Mouse (Mus musculus): ENCODE results near the gene Bicra. TPM values are rescaled to one million over a fixed set of nuclear protein-coding genes. Genes with fewer than 3 reads are reported as not detected.

The Bicra gene
- polyA plus RNA-seq, 1 experiment from 2014 or later: 9.3 TPM

DNA sequence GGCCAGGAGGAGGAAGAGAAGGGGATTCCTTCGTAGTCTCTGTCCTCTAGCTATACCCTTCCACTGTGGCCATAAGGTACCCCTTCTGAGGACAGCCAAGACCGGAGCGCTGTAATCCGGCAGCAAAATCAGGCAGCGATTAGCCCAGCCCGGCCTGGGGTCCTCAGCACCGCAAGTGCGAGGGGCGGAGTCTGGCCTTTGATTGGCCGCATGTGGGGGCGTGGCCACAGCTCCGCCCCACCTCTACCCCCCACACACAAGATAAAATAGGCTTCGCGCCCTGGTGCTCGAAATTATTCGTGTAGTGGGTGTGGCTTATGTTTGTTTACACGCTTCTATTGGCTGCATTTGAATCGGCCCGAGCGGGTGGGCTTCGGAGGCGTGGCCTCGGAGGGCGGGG lies 5.0 kb upstream of the Bicra start:
- 0 out of 2 replicates have a peak overlapping the region, but pooled peaks have one; percentile 24 for H3K27ac ChIP-seq (replicated peaks; ENCODE audit: low read depth, low read length)
- H3K4me3 ChIP-seq (ENCODE audit: low read depth, low read length): peak overlapping the region; percentile 41
- peak; percentile 85 for ATAC-seq (ENCODE audit: insufficient number of reproducible peaks, low FRiP score, low TSS enrichment, low read depth)
- peak; percentile 95 for DNase-seq (ENCODE audit: low spot score)
- H3K27me3 ChIP-seq (ENCODE audit: control insufficient read depth, insufficient read depth, low read length): no peaks in the 10 kb centered on the region
- no peaks in the 10 kb centered on the region for H3K9me3 ChIP-seq (ENCODE audit: control insufficient read depth, low read length)
- H3K9ac ChIP-seq (ENCODE audit: low read length): peak overlapping the region; percentile 51; the same call in 1 of the 2 replicates
- under 1% methylated on average over 24 of the region's 24 CpGs for WGBS
- H3K4me2 ChIP-seq (ENCODE audit: low read depth, severe bottlenecking): peak overlapping the region; percentile 59
- H3K36me3 ChIP-seq (ENCODE audit: control insufficient read depth, insufficient read depth, low read length): no peaks in the 10 kb centered on the region
- H3K4me1 ChIP-seq (ENCODE audit: control insufficient read depth, insufficient read depth, low read length): peaks cover 5% of the 10 kb centered on the region

DNA sequence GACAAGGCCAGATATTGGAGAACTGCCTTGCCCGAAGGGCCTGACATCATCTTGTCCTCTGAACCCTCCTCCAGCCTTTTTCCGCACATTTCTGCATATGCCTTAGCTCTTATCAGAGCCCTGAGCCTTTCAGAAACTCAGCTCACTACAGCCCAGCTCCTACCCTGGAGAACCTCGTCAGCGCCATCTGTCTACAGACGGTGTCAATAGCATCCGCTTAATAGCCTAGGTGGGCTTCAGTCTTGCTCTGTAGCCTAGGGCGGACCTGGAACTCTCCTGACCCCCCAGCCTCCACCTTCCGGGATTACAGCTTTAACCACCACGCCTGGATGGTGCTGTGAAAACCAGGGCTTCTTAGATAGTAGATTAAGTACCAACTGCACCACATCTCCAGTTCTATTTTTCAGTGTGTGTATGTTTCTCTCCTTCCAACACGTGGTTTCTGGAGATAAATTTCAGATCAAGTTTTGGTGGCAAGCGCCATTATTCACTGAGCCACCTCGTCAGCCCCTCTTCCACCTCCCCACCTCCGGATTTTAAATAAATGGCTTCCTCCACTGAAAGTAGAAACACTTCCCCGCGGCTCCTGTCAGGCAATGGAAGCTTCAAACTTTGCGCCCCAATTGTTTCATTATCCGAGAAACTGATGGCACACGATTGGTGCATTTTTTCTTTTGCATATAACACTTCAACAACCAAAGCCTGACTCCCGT lies 4.3 kb upstream of the Bicra start:
- Histone ChIP-seq H3K4me3 (ENCODE audit: low read depth, low read length) (peak overlapping the region; percentile 41), H3K36me3 (ENCODE audit: control insufficient read depth, insufficient read depth, low read length) (no peaks in the 10 kb centered on the region), H3K4me1 (ENCODE audit: control insufficient read depth, insufficient read depth, low read length) (peaks cover 5% of the 10 kb centered on the region), H3K4me2 (ENCODE audit: low read depth, severe bottlenecking) (peak overlapping the region; percentile 59), H3K27me3 (ENCODE audit: control insufficient read depth, insufficient read depth, low read length) (no peaks in the 10 kb centered on the region), H3K9me3 (ENCODE audit: control insufficient read depth, low read length) (no peaks in the 10 kb centered on the region), H3K27ac (replicated peaks; ENCODE audit: low read depth, low read length) (0 out of 2 replicates have a peak overlapping the region, but pooled peaks have one; percentile 24), H3K9ac (ENCODE audit: low read length) (peak overlapping the region; percentile 51; the same call in 1 of the 2 replicates)
- DNase-seq (ENCODE audit: low spot score): peak; percentile 87
- no peak for ATAC-seq (ENCODE audit: insufficient number of reproducible peaks, low FRiP score, low TSS enrichment, low read depth)
- 9% methylated on average over 19 of the region's 19 CpGs for WGBS

DNA sequence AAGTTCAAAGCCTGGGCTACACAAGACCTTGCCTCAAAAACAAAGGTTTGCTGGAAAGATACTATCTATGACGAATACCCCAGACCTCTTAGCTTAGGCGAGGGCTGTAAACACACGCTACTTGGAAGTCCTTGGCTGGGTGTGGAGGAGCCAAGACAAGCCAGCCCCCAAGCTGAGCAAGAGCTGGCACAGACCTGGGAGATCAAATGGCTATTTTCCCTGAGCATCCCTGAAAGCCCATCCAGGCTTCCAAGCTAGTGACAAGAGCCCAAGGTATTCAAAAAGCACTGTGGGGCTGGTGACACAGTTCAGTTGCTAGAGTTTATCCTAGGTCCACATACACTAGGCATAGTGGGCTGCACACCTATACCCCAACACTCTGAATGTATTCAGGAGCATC lies 2.9 kb upstream of the Bicra start:
- H3K4me2 ChIP-seq (ENCODE audit: low read depth, severe bottlenecking): no peak overlapping the region
- DNase-seq (ENCODE audit: low spot score): no peak
- no peak overlapping the region for H3K4me3 ChIP-seq (ENCODE audit: low read depth, low read length)

DNA sequence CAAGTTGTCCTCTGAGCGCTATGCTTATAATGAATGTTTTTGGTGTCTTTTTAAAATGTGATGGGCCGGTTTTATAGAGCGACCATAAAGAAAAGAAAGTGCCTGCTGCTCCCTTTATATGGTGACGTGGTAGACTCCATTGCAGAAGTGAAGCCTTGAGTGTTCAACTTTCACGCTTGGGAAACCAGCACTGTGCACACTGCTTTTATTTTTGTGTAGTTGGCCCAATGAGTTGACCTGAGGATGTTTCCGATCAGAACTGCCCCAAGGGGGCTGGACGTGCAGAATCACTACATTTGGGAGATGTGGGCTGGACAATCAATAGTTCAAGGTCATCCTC lies 1.8 kb upstream of the Bicra start:
- H3K27me3 ChIP-seq (ENCODE audit: control insufficient read depth, insufficient read depth, low read length): no peaks in the 10 kb centered on the region
- H3K27ac ChIP-seq (replicated peaks; ENCODE audit: low read depth, low read length): no peak overlapping the region
- ATAC-seq (ENCODE audit: insufficient number of reproducible peaks, low FRiP score, low TSS enrichment, low read depth) (no peak), DNase-seq (ENCODE audit: low spot score) (no peak)
- peak overlapping the region; percentile 84 for H3K9ac ChIP-seq (ENCODE audit: low read length)
- 82% methylated on average over 7 of the region's 7 CpGs for WGBS
- peak overlapping the region; percentile 85 for H3K4me2 ChIP-seq (ENCODE audit: low read depth, severe bottlenecking)
- H3K9me3 ChIP-seq (ENCODE audit: control insufficient read depth, low read length): no peaks in the 10 kb centered on the region
- H3K36me3 ChIP-seq (ENCODE audit: control insufficient read depth, insufficient read depth, low read length): no peaks in the 10 kb centered on the region
- H3K4me3 ChIP-seq (ENCODE audit: low read depth, low read length): peak overlapping the region; percentile 85
- H3K4me1 ChIP-seq (ENCODE audit: control insufficient read depth, insufficient read depth, low read length): peaks cover 20% of the 10 kb centered on the region

More for the DNA sequence above, 2.9 kb upstream of the Bicra start:
- Histone ChIP-seq H3K27ac (replicated peaks; ENCODE audit: low read depth, low read length) (no peak overlapping the region), H3K9ac (ENCODE audit: low read length) (no peak overlapping the region), H3K36me3 (ENCODE audit: control insufficient read depth, insufficient read depth, low read length) (no peaks in the 10 kb centered on the region), H3K4me1 (ENCODE audit: control insufficient read depth, insufficient read depth, low read length) (peaks cover 9% of the 10 kb centered on the region), H3K9me3 (ENCODE audit: control insufficient read depth, low read length) (no peaks in the 10 kb centered on the region), H3K27me3 (ENCODE audit: control insufficient read depth, insufficient read depth, low read length) (no peaks in the 10 kb centered on the region)
- no peak for ATAC-seq (ENCODE audit: insufficient number of reproducible peaks, low FRiP score, low TSS enrichment, low read depth)
- 86% methylated on average over 3 of the region's 3 CpGs for WGBS

DNA sequence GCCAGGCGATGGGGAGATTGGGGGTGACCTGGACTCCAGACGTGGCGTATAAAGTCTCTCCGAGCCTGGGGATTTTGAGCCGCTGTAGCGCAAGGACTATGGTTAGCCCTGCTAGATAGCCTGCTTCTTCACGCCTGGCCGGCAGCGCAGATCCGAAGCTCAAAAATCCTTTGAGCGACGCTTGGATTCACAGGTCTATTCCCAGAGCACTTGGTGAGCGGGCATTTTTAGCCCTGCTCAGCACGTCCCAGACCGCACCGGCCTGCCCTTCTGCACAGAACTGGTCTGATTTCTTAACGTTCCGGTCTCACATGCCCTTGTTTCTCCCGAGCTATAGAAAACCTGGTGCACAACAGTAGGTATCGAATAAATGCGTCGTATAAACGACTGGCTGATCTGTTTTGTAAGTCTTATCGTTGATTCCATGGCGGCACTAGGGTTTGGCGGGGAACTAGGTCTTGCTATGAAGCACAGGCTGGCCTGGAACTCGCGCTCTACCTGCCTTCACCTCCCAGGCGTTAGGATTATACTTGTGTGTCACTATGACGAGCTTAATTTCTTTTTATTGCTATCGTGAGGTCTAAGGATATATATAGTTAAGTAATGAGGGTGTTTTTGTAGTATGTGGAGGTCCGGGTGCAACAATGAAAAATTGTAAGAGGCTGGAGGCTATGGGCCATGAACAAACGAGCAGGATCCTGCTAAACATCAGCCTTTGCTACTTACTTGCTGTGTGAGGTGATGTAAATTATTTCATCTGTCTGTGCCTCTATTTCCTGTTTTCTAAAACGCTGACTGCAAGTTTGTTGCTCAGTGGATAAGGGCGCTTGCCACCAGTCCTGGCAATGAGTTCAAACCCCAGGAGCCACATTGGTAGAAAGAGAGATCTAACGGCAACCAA lies 1.2 kb upstream of the Bicra start:
- H3K9ac ChIP-seq (ENCODE audit: low read length): peak overlapping the region; percentile 84
- peak overlapping the region; percentile 64; the same call in 1 of the 2 replicates for H3K27ac ChIP-seq (replicated peaks; ENCODE audit: low read depth, low read length)
- no peaks in the 10 kb centered on the region for H3K36me3 ChIP-seq (ENCODE audit: control insufficient read depth, insufficient read depth, low read length)
- H3K9me3 ChIP-seq (ENCODE audit: control insufficient read depth, low read length): no peaks in the 10 kb centered on the region
- H3K27me3 ChIP-seq (ENCODE audit: control insufficient read depth, insufficient read depth, low read length): no peaks in the 10 kb centered on the region
- 10% methylated on average over 36 of the region's 36 CpGs for WGBS
- peaks cover 24% of the 10 kb centered on the region for H3K4me1 ChIP-seq (ENCODE audit: control insufficient read depth, insufficient read depth, low read length)
- ATAC-seq (ENCODE audit: insufficient number of reproducible peaks, low FRiP score, low TSS enrichment, low read depth) (no peak), DNase-seq (ENCODE audit: low spot score) (no peak)
- peak overlapping the region; percentile 85 for H3K4me2 ChIP-seq (ENCODE audit: low read depth, severe bottlenecking)
- H3K4me3 ChIP-seq (ENCODE audit: low read depth, low read length): peak overlapping the region; percentile 85

DNA sequence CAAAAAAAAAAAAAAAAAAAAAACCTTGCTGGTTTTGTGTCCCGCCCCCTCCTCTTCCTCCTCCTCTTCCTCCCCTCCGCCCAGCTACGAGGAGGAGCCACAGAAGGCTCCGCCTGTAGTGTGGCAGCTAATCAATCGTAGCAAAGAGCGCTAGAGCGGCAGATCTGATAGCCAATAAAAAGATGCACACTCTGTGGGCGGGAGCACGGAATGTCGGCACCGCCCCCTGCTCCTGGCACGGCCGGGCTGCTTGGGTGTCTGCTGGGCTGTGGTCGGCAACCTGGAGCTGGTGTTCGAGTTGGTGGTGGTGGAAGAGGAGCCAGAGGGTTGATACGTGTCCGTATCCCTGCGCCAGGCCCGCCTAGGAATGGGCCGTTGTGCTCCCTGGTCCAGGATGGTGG lies 443 bp upstream of the Bicra start:
- H3K9me3 ChIP-seq (ENCODE audit: control insufficient read depth, low read length): no peaks in the 10 kb centered on the region
- peaks cover 30% of the 10 kb centered on the region for H3K4me1 ChIP-seq (ENCODE audit: control insufficient read depth, insufficient read depth, low read length)
- H3K27me3 ChIP-seq (ENCODE audit: control insufficient read depth, insufficient read depth, low read length): no peaks in the 10 kb centered on the region
- WGBS: under 1% methylated on average over 20 of the region's 20 CpGs
- DNase-seq (ENCODE audit: low spot score) (peak; percentile 98), ATAC-seq (ENCODE audit: insufficient number of reproducible peaks, low FRiP score, low TSS enrichment, low read depth) (peak; percentile 83)
- peak overlapping the region; percentile 99 for H3K9ac ChIP-seq (ENCODE audit: low read length)
- peak overlapping the region; percentile 85 for H3K4me3 ChIP-seq (ENCODE audit: low read depth, low read length)
- H3K4me2 ChIP-seq (ENCODE audit: low read depth, severe bottlenecking): peak overlapping the region; percentile 85
- no peaks in the 10 kb centered on the region for H3K36me3 ChIP-seq (ENCODE audit: control insufficient read depth, insufficient read depth, low read length)
- H3K27ac ChIP-seq (replicated peaks; ENCODE audit: low read depth, low read length): peak overlapping the region; percentile 97

DNA sequence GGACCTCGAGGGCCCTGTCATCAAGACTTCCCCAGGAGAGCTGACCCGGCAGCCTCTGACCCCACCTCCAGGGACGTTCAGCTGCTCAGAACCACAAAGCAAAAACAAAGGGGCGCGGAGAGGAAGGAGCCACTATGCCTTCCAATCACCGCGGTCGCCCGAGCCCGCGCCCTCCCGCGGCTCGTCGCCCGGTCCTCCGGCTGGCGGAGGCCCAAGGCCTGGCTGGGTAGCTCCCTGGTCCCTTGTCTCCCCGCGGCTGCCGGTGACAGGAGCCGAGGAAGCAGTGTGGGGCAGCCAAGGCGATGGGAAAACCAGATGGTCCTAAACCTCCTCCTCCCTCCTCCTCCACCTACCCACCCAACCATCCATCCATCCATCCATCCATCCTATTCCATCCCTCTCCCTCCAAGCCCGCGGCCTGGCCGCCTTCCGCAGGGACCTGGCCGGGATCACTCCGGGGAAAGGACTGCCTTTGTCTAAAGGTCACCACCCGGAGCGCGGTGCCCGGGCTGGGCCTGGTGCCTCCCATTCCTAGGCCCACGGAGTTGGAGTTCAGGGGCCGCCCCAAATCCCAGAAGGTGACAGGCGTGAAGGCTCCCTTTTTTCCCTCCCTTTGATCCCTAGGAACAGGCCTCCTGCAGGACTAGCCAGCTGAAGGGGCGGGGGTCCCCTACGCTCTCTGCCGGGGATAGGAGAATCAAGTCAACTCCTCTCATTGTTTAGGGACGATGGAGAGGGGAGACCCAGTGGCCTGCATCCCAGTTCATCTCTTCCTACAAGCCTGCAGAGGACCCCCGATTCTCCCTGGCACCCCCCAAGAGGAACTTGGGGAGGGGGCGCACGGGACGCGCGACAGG lies 1.0 kb downstream of the Bicra start:
- DNase-seq (ENCODE audit: low spot score) (peak; percentile 74), ATAC-seq (ENCODE audit: insufficient number of reproducible peaks, low FRiP score, low TSS enrichment, low read depth) (peak; percentile 20)
- Histone ChIP-seq H3K4me2 (ENCODE audit: low read depth, severe bottlenecking) (peak overlapping the region; percentile 85), H3K9ac (ENCODE audit: low read length) (peak overlapping the region; percentile 99), H3K9me3 (ENCODE audit: control insufficient read depth, low read length) (no peaks in the 10 kb centered on the region), H3K27me3 (ENCODE audit: control insufficient read depth, insufficient read depth, low read length) (no peaks in the 10 kb centered on the region), H3K4me1 (ENCODE audit: control insufficient read depth, insufficient read depth, low read length) (peaks cover 31% of the 10 kb centered on the region), H3K4me3 (ENCODE audit: low read depth, low read length) (peak overlapping the region; percentile 85), H3K27ac (replicated peaks; ENCODE audit: low read depth, low read length) (peak overlapping the region; percentile 97), H3K36me3 (ENCODE audit: control insufficient read depth, insufficient read depth, low read length) (no peaks in the 10 kb centered on the region)
- under 1% methylated on average over 46 of the region's 46 CpGs for WGBS

DNA sequence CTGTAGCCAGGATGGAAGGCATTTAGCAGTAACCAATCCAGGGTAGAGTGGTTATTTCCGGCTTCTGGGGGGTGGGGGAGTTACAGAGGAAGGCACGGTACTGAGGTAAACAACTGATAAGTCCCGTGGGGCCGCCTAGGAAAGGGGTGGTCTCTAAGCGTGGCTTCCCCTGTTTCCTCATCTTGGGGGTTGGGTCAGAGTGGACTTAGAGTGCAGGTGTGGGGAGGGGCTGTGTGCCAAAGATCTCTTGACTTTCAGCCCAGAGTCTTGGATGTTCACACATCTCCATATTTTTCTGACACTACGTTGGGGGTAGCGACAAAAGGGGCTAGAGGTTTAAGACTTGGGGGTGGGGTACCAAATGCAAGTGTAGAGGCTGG lies 1.6 kb downstream of the Bicra start:
- under 1% methylated on average over 7 of the region's 7 CpGs for WGBS
- Histone ChIP-seq H3K9me3 (ENCODE audit: control insufficient read depth, low read length) (no peaks in the 10 kb centered on the region), H3K4me3 (ENCODE audit: low read depth, low read length) (peak overlapping the region; percentile 85), H3K36me3 (ENCODE audit: control insufficient read depth, insufficient read depth, low read length) (no peaks in the 10 kb centered on the region), H3K4me2 (ENCODE audit: low read depth, severe bottlenecking) (peak overlapping the region; percentile 85), H3K27ac (replicated peaks; ENCODE audit: low read depth, low read length) (peak overlapping the region; percentile 97), H3K4me1 (ENCODE audit: control insufficient read depth, insufficient read depth, low read length) (peaks cover 31% of the 10 kb centered on the region), H3K9ac (ENCODE audit: low read length) (peak overlapping the region; percentile 99), H3K27me3 (ENCODE audit: control insufficient read depth, insufficient read depth, low read length) (no peaks in the 10 kb centered on the region)
- ATAC-seq (ENCODE audit: insufficient number of reproducible peaks, low FRiP score, low TSS enrichment, low read depth) (peak; percentile 23; the same call in 1 of the 2 replicates), DNase-seq (ENCODE audit: low spot score) (peak; percentile 69)
